Mouse (Mus musculus) lung, embryonic 15.5 days (tissue): ENCODE results near the gene Ccdc107. TPM values are rescaled to one million over a fixed set of nuclear protein-coding genes. Genes with fewer than 3 reads are reported as not detected.

Source experiments
- ATAC-seq: fragments of 200-750 bp; cut with Nextera tagmentation; 2 replicates; pipeline ENCODE4 v1.8.0; 2017; ENCODE audit warnings: moderate number of reproducible peaks, borderline replicate concordance; ENCODE audit not compliant: low FRiP score, low TSS enrichment; ENCODE audit errors: extremely low read depth
- H3K27ac ChIP-seq: fragments of 300-500 bp; sonication (generic); 2 replicates; pipeline ENCODE4 v1.5.1; 2015; ENCODE audit warnings: moderate library complexity, mild to moderate bottlenecking, inconsistent platforms
- H3K27me3 ChIP-seq: fragments of 300-500 bp; sonication (generic); 2 replicates; pipeline ENCODE4 v1.6.1; 2015; ENCODE audit warnings: inconsistent platforms
- H3K36me3 ChIP-seq: fragments of 300-500 bp; sonication (generic); 2 replicates; pipeline ENCODE4 v1.6.1; 2015; ENCODE audit warnings: inconsistent platforms
- H3K4me1 ChIP-seq: fragments of 300-500 bp; sonication (generic); 2 replicates; pipeline ENCODE4 v1.6.1; 2015; ENCODE audit warnings: inconsistent platforms
- H3K4me2 ChIP-seq: fragments of 300-500 bp; sonication (generic); 2 replicates; pipeline ENCODE4 v1.6.1; 2015; ENCODE audit warnings: inconsistent platforms, mild to moderate bottlenecking, moderate library complexity
- H3K4me3 ChIP-seq: fragments of 300-500 bp; sonication (generic); 2 replicates; pipeline ENCODE4 v1.5.1; 2015; ENCODE audit warnings: mild to moderate bottlenecking, inconsistent platforms
- H3K9ac ChIP-seq: fragments of 300-500 bp; sonication (generic); 2 replicates; pipeline ENCODE4 v1.6.1; 2015; ENCODE audit warnings: inconsistent platforms
- H3K9me3 ChIP-seq: fragments of 300-500 bp; sonication (generic); 2 replicates; pipeline ENCODE4 v1.6.1; 2016; ENCODE audit warnings: inconsistent platforms
- WGBS: fragments of 180-500 bp; shearing (Covaris S2); methylation state at CpG from one replicate; pipeline ENCODE4 v1.1.7; 2015; 5-methylcytosine and 5-hydroxymethylcytosine counted together
- polyA plus RNA-seq: library from polyadenylated mRNA; unstranded; fragments of >200 nt; fragmentation: Nextera tagmentation; extraction: Ambion mirVana; gene quantifications from 2 replicates; pipeline ENCODE4 v1.2.1, GENCODE M21; 2015

Gene Ccdc107
- polyA plus RNA-seq, 1 experiment from 2014 or later: 70.1 TPM

DNA sequence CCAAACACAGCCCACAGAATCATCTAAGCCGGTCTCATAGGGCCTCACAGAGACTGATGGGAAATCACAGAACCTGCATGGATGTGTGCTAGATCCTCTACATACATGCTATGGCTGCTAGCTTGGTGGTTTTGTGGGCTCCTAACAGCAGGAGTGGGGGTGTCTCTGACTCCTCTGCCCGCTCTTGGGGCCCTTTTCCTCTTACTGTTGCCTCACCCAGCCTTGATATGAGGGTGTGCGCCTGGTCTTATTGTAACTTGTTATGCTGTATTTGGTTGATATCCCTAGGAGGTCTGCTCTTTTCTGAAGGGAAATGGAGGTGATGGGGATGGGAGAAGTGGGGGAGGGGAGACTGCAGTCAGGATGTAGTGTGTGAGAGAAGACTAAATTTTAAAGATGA is 3.1 kb upstream of the Ccdc107 start:
- H3K27ac ChIP-seq: no peak overlapping the region

DNA sequence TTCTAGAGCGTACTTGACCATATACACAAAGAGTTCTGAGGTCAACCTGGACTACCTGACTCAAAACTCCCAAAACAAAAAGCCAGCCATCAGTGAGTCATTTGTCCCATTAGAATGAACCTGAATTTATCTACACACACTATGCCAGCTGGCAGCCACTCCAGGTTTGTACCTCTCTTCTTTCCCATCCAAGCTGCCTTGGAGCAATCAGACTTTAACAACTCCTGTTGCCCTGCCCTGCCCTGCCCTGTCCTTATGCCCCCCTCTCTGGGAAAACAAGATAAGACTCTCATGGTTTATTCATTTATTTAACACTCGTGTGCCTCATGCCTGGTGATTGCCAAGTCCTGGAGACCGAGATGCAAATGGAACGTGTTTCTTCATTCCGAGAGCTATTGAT is 1.9 kb upstream of the Ccdc107 start:
- Histone ChIP-seq H3K4me1 (peaks cover 16% of the 10 kb centered on the region), H3K9me3 (no peaks in the 10 kb centered on the region), H3K4me2 (no peak overlapping the region), H3K4me3 (no peak overlapping the region), H3K27me3 (no peaks in the 10 kb centered on the region), H3K27ac (no peak overlapping the region), H3K9ac (no peak overlapping the region), H3K36me3 (peaks cover 3% of the 10 kb centered on the region; the same call in 1 of the 2 replicates)
- WGBS: 71% methylated on average over 5 of the region's 5 CpGs
- no peak for ATAC-seq

More for the DNA sequence above, 3.1 kb upstream of the Ccdc107 start:
- no peak for ATAC-seq
- 88% methylated on average over 3 of the region's 3 CpGs for WGBS
- Histone ChIP-seq H3K4me3 (no peak overlapping the region), H3K36me3 (no peaks in the 10 kb centered on the region), H3K4me1 (peaks cover 8% of the 10 kb centered on the region), H3K9ac (no peak overlapping the region), H3K9me3 (no peaks in the 10 kb centered on the region), H3K27me3 (no peaks in the 10 kb centered on the region), H3K4me2 (no peak overlapping the region)

DNA sequence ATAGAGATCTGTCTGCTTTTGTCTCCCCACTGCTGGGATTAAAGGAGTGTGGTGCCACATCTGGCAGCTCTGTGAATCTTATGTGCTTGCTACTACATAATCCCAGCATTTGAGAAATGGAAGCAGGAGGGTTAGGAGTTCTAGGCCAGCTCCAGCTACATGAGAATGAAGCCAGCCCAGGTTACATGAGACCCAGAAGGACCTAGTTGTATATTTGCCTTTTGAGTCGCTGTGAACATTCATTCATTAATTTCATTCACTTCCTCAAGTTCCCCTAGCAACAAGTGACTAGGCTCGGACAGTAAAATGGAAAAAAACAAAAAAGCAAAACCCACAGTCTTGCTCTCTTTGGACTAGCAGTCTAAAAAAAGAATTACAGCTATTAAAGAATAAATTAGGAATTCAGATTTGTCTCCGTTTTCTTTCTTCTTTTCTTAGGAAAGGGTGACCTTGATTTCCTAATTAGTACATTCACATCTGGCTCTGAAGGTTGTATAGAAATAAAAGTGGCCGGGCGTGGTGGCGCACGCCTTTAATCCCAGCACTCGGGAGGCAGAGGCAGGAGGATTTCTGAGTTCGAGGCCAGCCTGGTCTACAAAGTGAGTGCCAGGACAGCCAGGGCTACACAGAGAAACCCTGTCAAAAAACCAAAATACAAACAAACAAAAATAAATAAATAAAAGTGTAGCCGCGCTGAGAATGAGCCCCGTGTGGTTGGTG is 439 bp upstream of the Ccdc107 start:
- Histone ChIP-seq H3K4me3 (peak overlapping the region; percentile 65), H3K9ac (0 out of 2 replicates have a peak overlapping the region, but pooled peaks have one; percentile 7), H3K4me2 (peak overlapping the region; percentile 73), H3K9me3 (no peaks in the 10 kb centered on the region), H3K36me3 (peaks cover 12% of the 10 kb centered on the region; the same call in 1 of the 2 replicates), H3K27me3 (no peaks in the 10 kb centered on the region), H3K27ac (peak overlapping the region; percentile 93), H3K4me1 (peaks cover 20% of the 10 kb centered on the region)
- WGBS: 44% methylated on average over 12 of the region's 12 CpGs
- no peak for ATAC-seq

DNA sequence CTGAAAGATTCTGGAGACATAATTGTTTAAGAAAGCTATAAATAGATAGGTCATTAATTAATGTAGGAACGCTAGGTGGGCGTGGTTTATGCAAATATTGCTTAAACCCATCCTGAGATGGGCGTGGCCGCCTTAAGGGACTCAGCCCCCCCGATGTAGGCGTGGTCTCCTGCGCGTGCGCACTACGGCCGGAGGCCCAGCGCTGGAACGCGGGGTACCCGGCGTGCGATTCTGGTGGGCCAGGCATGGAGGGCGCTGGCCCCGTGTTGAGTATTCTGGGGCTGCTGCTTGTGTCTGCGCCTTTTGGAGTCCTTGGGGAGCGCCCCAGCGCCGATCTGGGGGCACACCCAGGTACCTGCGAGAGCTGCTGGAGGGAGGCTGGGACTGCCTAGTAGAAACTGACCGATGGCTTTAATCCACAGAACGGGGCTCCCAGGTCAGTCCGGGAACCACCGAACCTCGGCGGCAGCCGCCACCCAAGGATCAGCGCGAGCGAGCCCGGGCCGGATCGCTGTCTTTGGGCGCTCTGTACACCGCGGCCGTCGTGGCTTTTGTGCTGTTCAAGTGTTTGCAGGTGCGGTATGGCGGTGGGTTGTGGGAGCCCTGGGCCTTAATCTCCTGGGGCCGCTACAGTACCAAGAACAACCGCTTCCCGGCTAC is 616 bp downstream of the Ccdc107 start:
- Histone ChIP-seq H3K27me3 (no peaks in the 10 kb centered on the region), H3K36me3 (peaks cover 12% of the 10 kb centered on the region; the same call in 1 of the 2 replicates), H3K9ac (peak overlapping the region; percentile 84), H3K4me2 (peak overlapping the region; percentile 73), H3K4me3 (peak overlapping the region; percentile 65), H3K27ac (peak overlapping the region; percentile 93), H3K4me1 (peaks cover 30% of the 10 kb centered on the region), H3K9me3 (no peaks in the 10 kb centered on the region)
- peak; percentile 90 for ATAC-seq
- under 1% methylated on average over 47 of the region's 47 CpGs for WGBS

DNA sequence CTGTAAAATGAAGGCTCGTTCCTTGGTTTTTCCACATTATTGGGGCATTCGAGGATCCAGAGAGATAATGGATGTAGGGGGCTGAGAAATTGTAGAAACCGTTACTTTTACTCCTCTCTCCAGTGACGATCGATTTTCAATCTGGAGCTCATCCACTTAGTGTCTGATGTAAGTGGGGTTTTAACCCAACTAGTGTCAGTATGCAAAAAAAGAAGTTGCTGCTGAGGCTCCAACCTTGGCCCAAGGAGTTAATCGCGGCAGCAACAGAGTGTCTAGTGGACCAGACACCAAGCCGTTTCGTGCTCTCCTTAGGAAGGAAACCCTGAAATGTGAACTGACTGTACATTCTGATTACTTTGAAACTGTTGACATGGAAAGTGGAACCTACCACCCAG is 1.1 kb downstream of the Ccdc107 start:
- H3K4me3 ChIP-seq: peak overlapping the region; percentile 65
- ATAC-seq: no peak
- peak overlapping the region; percentile 84 for H3K9ac ChIP-seq
- peaks cover 36% of the 10 kb centered on the region for H3K4me1 ChIP-seq
- no peaks in the 10 kb centered on the region for H3K27me3 ChIP-seq
- H3K27ac ChIP-seq: peak overlapping the region; percentile 93
- no peaks in the 10 kb centered on the region for H3K9me3 ChIP-seq
- peak overlapping the region; percentile 73 for H3K4me2 ChIP-seq
- WGBS: under 1% methylated on average over 9 of the region's 9 CpGs
- peaks cover 12% of the 10 kb centered on the region; the same call in 1 of the 2 replicates for H3K36me3 ChIP-seq

DNA sequence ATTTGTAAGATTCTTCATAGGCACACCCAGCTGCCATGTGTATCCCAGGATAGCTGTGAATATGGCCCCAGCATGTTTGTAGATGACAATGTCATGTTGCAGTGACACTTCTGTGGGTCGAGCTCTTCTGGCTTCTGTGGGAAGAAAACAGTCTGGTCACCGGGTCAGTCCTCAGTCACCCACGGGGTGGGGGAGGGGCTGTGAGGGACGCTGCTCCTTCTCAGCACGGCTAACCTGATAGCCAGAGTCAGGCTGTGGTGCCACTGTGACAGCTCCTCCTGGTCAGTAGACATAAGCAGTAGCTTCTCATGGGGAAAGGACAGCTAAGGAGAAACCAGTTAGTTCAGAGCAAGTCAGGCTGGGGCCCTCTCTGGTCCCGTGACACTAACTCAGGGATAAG is 3.9 kb downstream of the Ccdc107 start:
- Histone ChIP-seq H3K9ac (no peak overlapping the region), H3K27me3 (no peaks in the 10 kb centered on the region), H3K36me3 (peaks cover 12% of the 10 kb centered on the region; the same call in 1 of the 2 replicates), H3K4me3 (no peak overlapping the region), H3K9me3 (no peaks in the 10 kb centered on the region), H3K4me1 (peaks cover 41% of the 10 kb centered on the region), H3K4me2 (no peak overlapping the region), H3K27ac (no peak overlapping the region)
- no peak for ATAC-seq
- WGBS: 48% methylated on average over 6 of the region's 6 CpGs

DNA sequence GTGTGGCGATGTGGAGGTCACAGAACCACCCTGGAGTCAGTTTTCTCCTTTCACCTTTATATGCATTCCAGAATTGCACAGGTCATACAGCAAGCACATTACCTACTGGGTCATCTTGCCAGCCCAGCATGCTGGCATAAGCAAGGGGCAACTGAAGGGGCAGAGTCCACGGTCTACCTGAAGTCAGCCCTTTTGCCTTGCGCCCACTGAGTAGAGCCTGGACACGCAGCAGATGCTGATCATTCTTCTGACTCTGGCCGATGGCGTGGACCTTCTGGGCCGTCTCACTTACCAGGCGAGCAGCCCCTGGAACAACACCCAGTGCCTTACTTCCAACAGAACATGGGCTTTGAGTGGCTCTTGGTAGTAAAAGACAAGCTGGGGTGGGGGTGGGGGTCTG is 4.7 kb downstream of the Ccdc107 start:
- Histone ChIP-seq H3K27ac (no peak overlapping the region), H3K4me3 (peak overlapping the region; percentile 55; the same call in 1 of the 2 replicates), H3K9ac (no peak overlapping the region), H3K27me3 (no peaks in the 10 kb centered on the region), H3K4me2 (peak overlapping the region; percentile 80), H3K36me3 (peaks cover 12% of the 10 kb centered on the region; the same call in 1 of the 2 replicates), H3K9me3 (no peaks in the 10 kb centered on the region), H3K4me1 (peaks cover 41% of the 10 kb centered on the region)
- no peak for ATAC-seq
- WGBS: 88% methylated on average over 8 of the region's 8 CpGs

DNA sequence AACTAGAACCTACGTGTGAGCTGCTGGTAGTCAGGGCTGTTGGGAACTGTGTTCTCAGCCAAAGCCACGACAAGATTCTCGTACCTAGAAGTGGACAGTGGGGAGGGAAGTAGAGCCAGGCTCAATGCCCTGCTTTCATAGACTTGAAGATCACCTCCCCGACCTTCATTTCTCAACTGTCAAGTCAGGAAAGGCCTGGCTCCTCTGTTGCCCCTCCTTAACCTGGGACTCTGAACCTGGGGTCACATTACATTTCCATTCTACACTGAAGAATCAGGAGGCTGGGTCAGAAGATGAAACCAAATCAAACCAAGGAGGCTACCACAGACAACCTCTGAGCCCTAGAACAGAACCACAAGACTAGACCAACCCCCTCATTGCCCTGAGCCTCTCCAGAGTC is 5.2 kb downstream of the Ccdc107 start:
- Histone ChIP-seq H3K36me3 (peaks cover 12% of the 10 kb centered on the region; the same call in 1 of the 2 replicates), H3K9ac (peak overlapping the region; percentile 57), H3K27ac (no peak overlapping the region), H3K4me3 (peak overlapping the region; percentile 55), H3K4me2 (peak overlapping the region; percentile 80), H3K9me3 (no peaks in the 10 kb centered on the region), H3K27me3 (no peaks in the 10 kb centered on the region), H3K4me1 (peaks cover 41% of the 10 kb centered on the region)
- 50% methylated on average over 4 of the region's 4 CpGs for WGBS
- ATAC-seq: no peak

DNA sequence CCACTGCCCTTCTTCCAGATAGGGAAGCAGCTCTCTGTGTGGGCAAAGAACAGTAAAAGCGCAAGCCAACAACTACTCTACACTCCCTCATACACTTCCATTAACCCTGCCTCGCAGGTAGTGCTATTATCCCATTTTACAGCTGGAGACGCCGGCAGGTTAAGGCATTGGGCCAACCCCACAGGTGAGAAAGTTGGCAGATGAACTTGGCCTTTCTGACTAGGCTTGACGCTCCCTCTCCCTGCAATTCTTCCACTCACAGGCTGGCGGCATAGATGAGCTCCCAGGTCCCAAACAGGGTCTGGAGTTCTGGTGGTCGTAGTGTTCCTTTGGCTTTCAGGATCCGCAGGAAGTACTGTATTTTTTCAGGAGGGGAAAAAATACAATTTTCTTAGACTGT is 6.3 kb downstream of the Ccdc107 start:
- Histone ChIP-seq H3K9ac (peak overlapping the region; percentile 57), H3K36me3 (peaks cover 12% of the 10 kb centered on the region; the same call in 1 of the 2 replicates), H3K4me1 (peaks cover 39% of the 10 kb centered on the region), H3K4me2 (peak overlapping the region; percentile 80), H3K4me3 (peak overlapping the region; percentile 55), H3K9me3 (no peaks in the 10 kb centered on the region), H3K27me3 (no peaks in the 10 kb centered on the region), H3K27ac (peak overlapping the region; percentile 60; the same call in 1 of the 2 replicates)
- 9% methylated on average over 8 of the region's 8 CpGs for WGBS
- ATAC-seq: peak; percentile 28; the same call in 1 of the 2 replicates

DNA sequence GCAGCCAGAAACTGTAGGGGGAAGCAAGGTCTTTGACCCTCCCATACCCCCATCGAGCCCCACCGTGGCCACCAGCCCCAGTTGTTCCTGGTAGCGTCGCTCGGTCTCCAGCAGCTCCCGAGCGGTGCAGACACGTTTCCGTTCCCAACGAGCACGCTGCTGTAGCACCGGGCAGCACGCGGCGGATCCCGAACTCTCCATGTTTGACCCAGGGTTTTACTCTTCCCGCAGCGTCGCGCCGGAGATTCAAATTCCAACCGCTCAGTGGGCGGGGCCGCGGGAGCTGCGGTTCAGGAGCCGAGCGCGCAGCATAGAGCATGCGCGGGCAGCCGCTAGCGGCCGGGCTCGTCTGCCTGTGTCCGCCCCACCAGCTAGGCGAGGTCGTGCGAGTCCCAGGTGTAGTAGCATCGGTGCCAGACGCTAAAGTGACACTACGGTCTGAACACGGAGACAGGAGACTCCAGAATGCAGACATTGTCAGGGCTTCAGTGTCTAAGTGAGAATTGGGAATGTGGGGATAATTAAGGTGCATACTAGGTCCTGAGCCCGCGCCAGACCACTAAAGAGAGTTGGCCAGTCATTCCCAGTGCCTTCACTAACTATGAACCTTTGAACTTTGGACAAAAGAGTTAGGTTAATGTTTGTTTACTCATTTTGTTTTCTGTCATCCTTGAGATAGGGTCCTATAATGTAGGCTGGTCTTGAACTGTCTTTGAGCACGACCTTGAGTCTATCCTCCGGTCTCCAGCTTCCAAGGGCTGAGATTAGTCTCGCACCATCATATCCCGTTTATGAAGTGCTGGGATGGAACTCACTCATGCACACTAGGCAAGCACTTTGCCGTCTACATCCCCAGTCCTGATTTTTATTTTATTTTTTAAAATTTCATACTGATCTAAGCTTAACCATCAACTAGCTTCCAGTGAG is 7.0 kb downstream of the Ccdc107 start, which contains the start of gene Arhgef39:
Gene Arhgef39, minus strand, starts transcription at position 289 of the 927 bp plus-strand sequence.
- Histone ChIP-seq H3K4me2 (peak within 1 kb of the TSS; percentile 80), H3K9ac (peak within 1 kb of the TSS; percentile 57), H3K27me3 (no peaks in the 10 kb centered on the region), H3K4me3 (peak within 1 kb of the TSS; percentile 55), H3K9me3 (no peaks in the 10 kb centered on the region), H3K36me3 (peaks cover 12% of the 10 kb centered on the region; the same call in 1 of the 2 replicates), H3K27ac (peak within 1 kb of the TSS; percentile 60; the same call in 1 of the 2 replicates), H3K4me1 (peaks cover 32% of the 10 kb centered on the region)
- ATAC-seq: peak; percentile 84; the same call in 1 of the 2 replicates
- 6% methylated on average over 50 of the region's 50 CpGs for WGBS

DNA sequence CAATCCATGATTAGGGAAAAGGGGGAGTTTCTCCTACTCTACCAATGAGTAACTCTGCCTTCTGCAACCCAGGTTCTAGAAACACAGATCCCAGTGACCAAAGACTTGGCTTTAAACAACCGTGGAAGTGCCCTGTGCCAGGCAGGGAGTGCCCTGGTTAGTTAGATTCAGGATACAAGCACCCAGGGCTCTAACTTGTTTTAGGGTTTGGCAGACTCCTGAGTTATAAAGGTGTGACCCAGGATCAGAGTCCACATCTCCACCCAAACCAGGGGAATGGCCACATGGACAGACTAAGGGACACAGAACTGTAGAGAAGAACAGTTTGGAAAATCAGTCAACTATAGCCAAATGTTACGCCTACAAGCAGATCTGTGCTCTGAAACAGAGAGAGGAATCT is 10.3 kb downstream of the Ccdc107 start:
- Histone ChIP-seq H3K36me3 (no peaks in the 10 kb centered on the region), H3K4me2 (no peak overlapping the region), H3K4me1 (peaks cover 18% of the 10 kb centered on the region), H3K27ac (no peak overlapping the region), H3K9ac (no peak overlapping the region), H3K27me3 (no peaks in the 10 kb centered on the region), H3K9me3 (no peaks in the 10 kb centered on the region), H3K4me3 (no peak overlapping the region)
- 71% methylated on average over 2 of the region's 2 CpGs for WGBS
- ATAC-seq: no peak
